Mouse (Mus musculus) liver, postnatal 0 days (tissue): Measurements from ENCODE around the gene Gm12166. TPM values are rescaled to one million over a fixed set of nuclear protein-coding genes. Genes with fewer than 3 reads are reported as not detected.

ENCODE experiments used
- ATAC-seq: fragments of 200-750 bp; cut with Nextera tagmentation; 2 replicates; pipeline ENCODE4 v1.8.0; 2017; ENCODE audit warnings: mild to moderate bottlenecking, moderate library complexity
- DNase-seq: peaks from one replicate; pipeline ENCODE4 v3.0.0-alpha.2; 2016
- H3K27ac ChIP-seq: fragments of 300-500 bp; sonication (generic); 2 replicates; pipeline ENCODE4 v1.5.1; 2014; ENCODE audit warnings: antibody characterized with exemption, moderate library complexity, mild to moderate bottlenecking, low read depth
- H3K27me3 ChIP-seq: fragments of 300-500 bp; sonication (generic); 2 replicates; pipeline ENCODE4 v1.6.1; 2014; ENCODE audit warnings: low read length, control low read depth, mixed read lengths; ENCODE audit not compliant: insufficient read depth
- H3K36me3 ChIP-seq: fragments of 300-500 bp; sonication (generic); replicated peaks from 2 replicates; pipeline ENCODE4 v1.6.1; 2014; ENCODE audit warnings: mild to moderate bottlenecking, control low read depth, low read length, moderate library complexity, mixed read lengths; ENCODE audit not compliant: insufficient read depth
- H3K4me1 ChIP-seq: fragments of 300-500 bp; sonication (generic); 2 replicates; pipeline ENCODE4 v1.6.1; 2014; ENCODE audit warnings: antibody characterized with exemption, mild to moderate bottlenecking, control low read depth; ENCODE audit not compliant: insufficient read depth
- H3K4me2 ChIP-seq: fragments of 300-500 bp; sonication (generic); 2 replicates; pipeline ENCODE4 v1.6.1; 2014; ENCODE audit warnings: low read depth, mild to moderate bottlenecking, low read length, moderate library complexity, mixed read lengths
- H3K4me3 ChIP-seq: fragments of 300-500 bp; sonication (generic); 2 replicates; pipeline ENCODE4 v1.5.1; 2014; ENCODE audit warnings: low read depth, low read length
- H3K9ac ChIP-seq: fragments of 300-500 bp; sonication (generic); replicated peaks from 2 replicates; pipeline ENCODE4 v1.6.1; 2014; ENCODE audit warnings: mild to moderate bottlenecking, moderate library complexity
- H3K9me3 ChIP-seq: fragments of 300-500 bp; sonication (generic); 2 replicates; pipeline ENCODE4 v1.6.1; 2016; ENCODE audit warnings: mild to moderate bottlenecking, control low read depth, low read length, mixed read lengths
- CTCF ChIP-seq: sonication (generic); IDR thresholded peaks from 2 replicates; pipeline ENCODE4 v1.5.1; 2016; ENCODE audit warnings: antibody characterized with exemption, low read depth
- EP300 ChIP-seq: IDR thresholded peaks from 2 replicates; pipeline ENCODE4 v1.6.1; 2016; ENCODE audit warnings: antibody characterized with exemption, low read depth, mild to moderate bottlenecking
- WGBS: fragments of 180-500 bp; shearing (Covaris S2); extraction: QIAGEN DNeasy Blood & Tissue Kit; methylation state at CpG from one replicate; pipeline ENCODE4 v1.1.7; 2014; ENCODE audit not compliant: insufficient replicate concordance; 5-methylcytosine and 5-hydroxymethylcytosine counted together
- polyA plus RNA-seq: library from polyadenylated mRNA; unstranded; fragments of >200 nt; fragmentation: Nextera tagmentation; extraction: Ambion mirVana; gene quantifications from 2 replicates; pipeline ENCODE4 v1.2.1, GENCODE M21; 2015

Gene Gm12166
- polyA plus RNA-seq, 1 experiment from 2014 or later: 3.6 TPM

DNA sequence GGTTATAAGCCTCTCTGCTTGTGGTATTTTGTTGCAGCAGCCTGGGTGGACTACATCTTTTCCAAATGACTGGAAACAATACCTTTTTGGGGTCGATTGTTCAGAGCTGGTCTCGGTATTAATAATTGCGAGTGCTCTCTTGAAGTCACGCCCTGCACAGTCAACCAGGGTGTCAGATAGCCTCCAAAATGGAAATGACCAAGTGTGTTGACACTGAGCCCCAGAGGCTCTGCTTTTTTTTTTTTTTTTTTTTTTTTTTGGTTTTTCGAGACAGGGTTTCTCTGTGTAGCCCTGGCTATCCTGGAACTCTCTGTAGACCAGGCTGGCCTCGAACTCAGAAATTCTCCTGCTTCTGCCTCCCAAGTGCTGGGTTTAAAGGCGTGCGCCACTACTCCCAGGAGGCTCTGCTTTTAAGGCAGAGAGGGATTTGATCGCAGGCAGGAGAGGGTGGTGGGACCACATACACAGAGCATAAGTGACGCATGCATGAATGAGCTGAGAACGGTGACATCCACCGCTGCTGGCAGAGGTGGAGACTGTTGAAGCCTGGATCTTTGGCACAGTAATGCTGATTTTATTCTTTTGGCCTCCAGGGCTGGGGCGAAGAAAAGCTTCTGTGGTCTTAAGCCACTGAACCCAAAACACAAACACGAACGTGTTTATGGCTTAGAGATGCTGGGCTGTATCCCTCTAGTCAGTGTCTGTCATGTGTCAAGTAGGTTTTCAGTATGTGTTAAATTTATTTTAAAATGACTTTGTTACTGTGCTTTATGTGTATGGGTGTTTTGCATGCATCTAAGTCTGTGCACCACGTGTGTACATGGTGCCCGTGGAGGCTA is 21.9 kb upstream of the Gm12166 start:
- H3K4me3 ChIP-seq: no peak overlapping the region
- ATAC-seq (no peak), DNase-seq (no peak)
- H3K27me3 ChIP-seq: no peaks in the 10 kb centered on the region
- H3K27ac ChIP-seq: no peak overlapping the region
- H3K9me3 ChIP-seq: no peaks in the 10 kb centered on the region
- H3K4me2 ChIP-seq: no peak overlapping the region
- H3K4me1 ChIP-seq: peaks cover 42% of the 10 kb centered on the region
- H3K36me3 ChIP-seq: no peaks in the 10 kb centered on the region; the same call in 1 of the 2 replicates
- H3K9ac ChIP-seq: no peak overlapping the region
- TF ChIP-seq CTCF (no peak), EP300 (no peak)
- WGBS: 88% methylated on average over 17 of the region's 17 CpGs

DNA sequence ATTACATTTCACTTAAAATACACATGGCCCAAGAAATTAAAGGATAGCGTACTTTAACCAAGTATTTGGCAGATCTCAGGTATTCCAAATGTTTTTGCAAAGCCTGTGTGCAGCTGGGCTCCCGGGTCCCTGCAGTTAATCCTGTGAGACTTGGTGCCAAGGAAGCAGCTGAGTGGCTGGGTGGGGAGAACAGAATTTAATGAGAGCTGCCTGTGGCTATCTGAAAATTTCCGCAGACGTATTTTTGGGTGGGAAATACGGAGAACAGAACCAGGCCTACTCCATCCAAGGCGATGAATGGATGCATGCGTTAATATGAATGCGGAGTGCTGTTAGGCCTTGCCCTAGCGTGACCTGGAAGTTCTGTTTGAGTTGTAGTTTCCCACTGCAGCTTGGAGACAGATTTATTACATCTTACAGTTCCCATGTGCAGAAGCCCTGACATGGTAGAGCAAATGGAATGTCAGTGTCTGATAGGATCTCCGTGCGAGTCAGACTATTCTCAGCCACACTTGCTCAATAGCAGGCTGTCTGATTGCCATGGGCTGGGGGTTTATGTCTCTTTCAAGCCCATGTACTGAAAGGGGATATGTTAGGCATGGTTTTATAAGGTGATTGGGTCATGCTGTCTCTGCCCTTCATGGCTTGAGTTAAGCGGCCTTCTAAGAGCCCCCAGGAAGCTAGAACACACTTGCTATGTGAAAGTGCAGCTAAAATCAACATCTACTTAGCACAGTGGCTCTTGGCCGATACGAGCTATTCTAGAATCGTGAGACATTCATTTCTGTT is 21.1 kb upstream of the Gm12166 start:
- Histone ChIP-seq H3K27me3 (no peaks in the 10 kb centered on the region), H3K9ac (no peak overlapping the region), H3K4me2 (no peak overlapping the region), H3K4me1 (peaks cover 36% of the 10 kb centered on the region), H3K36me3 (no peaks in the 10 kb centered on the region; the same call in 1 of the 2 replicates), H3K4me3 (no peak overlapping the region), H3K27ac (no peak overlapping the region), H3K9me3 (no peaks in the 10 kb centered on the region)
- DNase-seq (no peak), ATAC-seq (no peak)
- no peak for TF ChIP-seq CTCF
- no peak for TF ChIP-seq EP300
- 83% methylated on average over 15 of the region's 15 CpGs for WGBS

- no peak for DNase-seq
- 68% methylated on average over 8 of the region's 8 CpGs for WGBS
- no peak overlapping the region for H3K4me2 ChIP-seq
- no peak overlapping the region for H3K9ac ChIP-seq
- H3K4me1 ChIP-seq: peaks cover 30% of the 10 kb centered on the region
- no peak for TF ChIP-seq CTCF
- TF ChIP-seq EP300: no peak
- no peak overlapping the region for H3K4me3 ChIP-seq
- no peaks in the 10 kb centered on the region for H3K27me3 ChIP-seq
- H3K27ac ChIP-seq: peak overlapping the region; percentile 22; the same call in 1 of the 2 replicates
- ATAC-seq: no peak
- no peaks in the 10 kb centered on the region for H3K9me3 ChIP-seq
- H3K36me3 ChIP-seq: no peaks in the 10 kb centered on the region; the same call in 1 of the 2 replicates
Observed at GRCm38 (mm10) chr11:46072466-46073060, 20.4 kb upstream of the Gm12166 start.

GRCm38 (mm10) chr11:46070789-46071188 is 18.7 kb upstream of the Gm12166 start:
- ATAC-seq (no peak), DNase-seq (no peak)
- H3K9me3 ChIP-seq: no peaks in the 10 kb centered on the region
- no peaks in the 10 kb centered on the region for H3K36me3 ChIP-seq
- TF ChIP-seq CTCF: peak; percentile 40; the same call in 1 of the 2 replicates
- no peak for TF ChIP-seq EP300
- no peak overlapping the region for H3K4me2 ChIP-seq
- H3K4me1 ChIP-seq: peaks cover 20% of the 10 kb centered on the region
- H3K27me3 ChIP-seq: no peaks in the 10 kb centered on the region
- H3K27ac ChIP-seq: no peak overlapping the region
- H3K4me3 ChIP-seq: no peak overlapping the region
- H3K9ac ChIP-seq: no peak overlapping the region
- 57% methylated on average over 8 of the region's 8 CpGs for WGBS

- Histone ChIP-seq H3K4me1 (peaks cover 19% of the 10 kb centered on the region), H3K27me3 (no peaks in the 10 kb centered on the region), H3K36me3 (no peaks in the 10 kb centered on the region), H3K9me3 (no peaks in the 10 kb centered on the region), H3K9ac (no peak overlapping the region), H3K4me2 (no peak overlapping the region), H3K27ac (peak overlapping the region; percentile 13; the same call in 1 of the 2 replicates), H3K4me3 (no peak overlapping the region)
- WGBS: 77% methylated on average over 4 of the region's 4 CpGs
- no peak for TF ChIP-seq CTCF
- TF ChIP-seq EP300: no peak
- no peak for ATAC-seq
- DNase-seq: no peak
Observed at GRCm38 (mm10) chr11:46070161-46070560, 18.0 kb upstream of the Gm12166 start.
